Mouse (Mus musculus) large intestine, adult 2 months (tissue): ENCODE results near the gene Mettl11b. TPM values are rescaled to one million over a fixed set of nuclear protein-coding genes. Genes with fewer than 3 reads are reported as not detected.

Experiments used
- DNase-seq: peaks from one replicate; pipeline ENCODE4 v3.0.0-alpha.2; 2012; ENCODE audit warnings: low read depth, low spot score
- WGBS: fragments of 180-500 bp; shearing (Covaris S2); methylation state at CpG from one replicate; pipeline ENCODE4 v1.1.7; 2018; 5-methylcytosine and 5-hydroxymethylcytosine counted together
- polyA plus RNA-seq: library from polyadenylated mRNA; depleted of rRNA; stranded (reverse); fragments of >200 nt; gene quantifications from 2 replicates; pipeline ENCODE4 v1.2.3, GENCODE M21; 2012; rRNA removed

The Mettl11b gene
- polyA plus RNA-seq, 1 experiment, result not detected

DNA sequence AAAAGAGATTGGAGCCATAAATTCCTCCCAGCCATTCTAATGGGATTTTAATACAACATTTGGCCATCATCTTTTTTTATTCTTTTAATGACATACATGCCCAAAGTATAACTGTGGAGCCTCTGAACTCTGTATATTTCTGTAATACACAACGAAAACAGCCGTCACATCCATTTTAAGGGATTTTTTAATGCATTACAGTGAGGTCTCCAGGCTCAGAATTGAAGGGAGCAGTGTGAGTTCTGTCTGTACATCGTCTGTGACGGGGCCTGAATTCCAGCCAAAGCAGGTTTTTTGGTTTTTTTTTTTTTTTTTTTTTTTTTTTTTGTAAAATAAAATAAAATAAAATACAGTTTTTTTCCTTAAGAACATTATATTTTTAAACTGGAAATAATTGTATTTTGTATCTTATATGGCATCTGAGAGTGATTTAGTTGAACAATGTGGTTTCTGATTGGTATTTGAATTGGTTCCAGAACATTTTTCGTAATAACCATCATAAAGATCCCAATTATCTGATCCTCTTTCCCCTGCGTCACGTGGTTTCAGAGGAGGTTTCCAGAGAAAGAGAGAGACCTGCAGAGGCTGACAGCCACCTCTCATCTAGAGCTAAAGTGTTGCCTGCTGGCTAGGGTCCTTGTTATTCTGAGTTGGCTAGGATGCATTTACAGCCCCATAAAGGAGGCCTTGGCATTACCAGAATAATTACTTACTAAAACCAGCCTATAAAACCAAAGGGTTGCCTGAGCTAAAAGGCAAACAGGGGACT lies 67.1 kb downstream of the Mettl11b start:
- DNase-seq, result no peak
- WGBS, result 34% methylated on average over 7 of the region's 7 CpGs

DNA sequence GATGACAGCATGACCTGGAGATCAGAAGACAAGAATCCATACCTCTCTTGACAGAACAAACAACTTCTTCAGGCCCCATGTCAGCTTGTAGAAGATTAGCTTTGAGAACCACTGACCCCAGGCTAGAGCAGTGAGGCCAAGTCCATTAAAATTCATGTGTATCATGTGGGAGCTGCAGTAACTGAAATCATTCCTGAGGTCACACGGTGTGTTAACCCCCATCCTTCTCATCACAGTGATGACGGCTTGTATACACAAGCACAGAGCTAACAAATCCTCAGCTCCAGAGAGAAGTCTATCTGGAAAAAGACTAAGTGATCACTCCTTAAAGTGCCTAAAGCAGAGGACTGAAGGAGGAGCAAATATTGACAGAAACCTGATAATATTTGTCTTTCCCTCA lies 68.0 kb downstream of the Mettl11b start:
- 17% methylated on average over 2 of the region's 2 CpGs for WGBS

DNA sequence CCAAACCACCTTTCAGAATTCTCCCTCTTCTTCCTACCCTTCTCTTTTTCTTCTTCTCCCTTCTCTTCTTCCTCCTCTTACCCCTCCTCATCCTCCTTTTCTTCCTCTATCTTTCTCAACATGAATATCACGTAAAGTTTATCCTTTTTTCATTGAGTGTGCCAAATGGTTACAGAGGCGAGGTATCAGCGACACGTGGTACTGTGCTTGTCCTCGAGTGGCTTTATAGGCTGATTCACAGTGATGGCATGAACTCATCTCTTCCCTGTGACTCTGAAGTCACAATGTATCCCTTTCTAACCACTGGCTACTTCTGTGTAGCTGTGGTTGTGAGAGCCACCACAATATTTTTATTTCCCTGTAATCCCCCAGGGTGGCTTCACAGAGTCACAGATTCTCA lies 68.6 kb downstream of the Mettl11b start:
- 77% methylated on average over 5 of the region's 5 CpGs for WGBS
- DNase-seq, result no peak

More for the DNA sequence above, 68.0 kb downstream of the Mettl11b start:
- DNase-seq, result no peak

Other genes starting within 250 kb of the Mettl11b start
- 1.7 and 2.0 TPM in 2 replicates for gene Kifap3, start 54.4 kb upstream of the Mettl11b start, polyA plus RNA-seq
- 6.4 and 10.5 TPM in 2 replicates for gene Scyl3, start 203.9 kb upstream of the Mettl11b start, polyA plus RNA-seq